Comparison of ENCODE assay signal across 16 mouse cellular contexts in genomic region chr8:120523641-120524040, GRCm38 (mm10).
DNase-seq lines count a peak whose midpoint lies in the region; ATAC-seq lines count a peak whose summit lies in the region.
"Had no signal": no experiment of that assay in that cellular context is flagged by ENCODE, and none has a peak within 500 bp of the region (broad histone marks: within the 10 kb centered on the region; RNA-seq: fewer than 3 reads in every experiment).

No protein-coding gene starts in this region.

- peaks cover 5% of the 10 kb centered on the region; the same call in 1 of the 2 replicates for H3K27me3 ChIP-seq in heart, embryonic 10.5 days (ENCODE audit: insufficient read depth, poor library complexity, severe bottlenecking)
- no peaks in the 10 kb centered on the region for H3K27me3 ChIP-seq in megakaryocyte, embryonic 14.5 days (replicated peaks)
- no peaks in the 10 kb centered on the region for H3K27me3 ChIP-seq in hindbrain, embryonic 13.5 days
- H3K27me3 ChIP-seq in midbrain, embryonic 16.5 days (ENCODE audit: control insufficient read depth, insufficient read depth, low read depth, low read length): no peaks in the 10 kb centered on the region
- H3K27me3 ChIP-seq in kidney, embryonic 15.5 days: 0 out of 2 replicates have a peak, but pooled peaks cover 12% of the 10 kb centered on the region
- H3K27me3 ChIP-seq: limb, embryonic 15.5 days had no signal

- no peak for ATAC-seq in megakaryocyte, adult 5-6 weeks (ENCODE audit: poor library complexity, severe bottlenecking)
- no peak for ATAC-seq in hindbrain, embryonic 13.5 days (ENCODE audit: low FRiP score)
- no peak for ATAC-seq in midbrain, embryonic 16.5 days
- ATAC-seq in kidney, embryonic 15.5 days (replicated peaks; ENCODE audit: low FRiP score): no peak
- no peak for ATAC-seq in frontal cortex, adult (ENCODE audit: low TSS enrichment)

- no peaks in the 10 kb centered on the region for H3K9me3 ChIP-seq in heart, embryonic 10.5 days
- no peaks in the 10 kb centered on the region for H3K9me3 ChIP-seq in megakaryocyte, embryonic 14.5 days
- H3K9me3 ChIP-seq in hindbrain, embryonic 13.5 days: no peaks in the 10 kb centered on the region
- no peaks in the 10 kb centered on the region for H3K9me3 ChIP-seq in midbrain, embryonic 16.5 days (replicated peaks; ENCODE audit: control insufficient read depth, low read length, poor library complexity, severe bottlenecking)
- H3K9me3 ChIP-seq in kidney, embryonic 15.5 days (replicated peaks): no peaks in the 10 kb centered on the region
- H3K9me3 ChIP-seq: G1E; limb, embryonic 15.5 days had no signal

- H3K9ac ChIP-seq in hindbrain, embryonic 13.5 days: 0 out of 2 replicates have a peak overlapping the region, but pooled peaks have one; percentile 35
- H3K9ac ChIP-seq in midbrain, embryonic 16.5 days (ENCODE audit: low read depth, low read length): no peak overlapping the region; the same call in 1 of the 2 replicates
- H3K9ac ChIP-seq in kidney, embryonic 15.5 days: no peak overlapping the region
- H3K9ac ChIP-seq: limb, embryonic 15.5 days had no signal

- H3K27ac ChIP-seq in heart, embryonic 10.5 days: peak overlapping the region; percentile 86
- peak overlapping the region; percentile 65 for H3K27ac ChIP-seq in hindbrain, embryonic 13.5 days
- 0 out of 2 replicates have a peak overlapping the region, but pooled peaks have one; percentile 23 for H3K27ac ChIP-seq in midbrain, embryonic 16.5 days (ENCODE audit: low read length)
- no peak overlapping the region for H3K27ac ChIP-seq in kidney, embryonic 15.5 days
- H3K27ac ChIP-seq: kidney, postnatal 0 days; limb, embryonic 15.5 days had no signal

- H3K4me3 ChIP-seq in heart, embryonic 10.5 days: no peak overlapping the region
- peak overlapping the region; percentile 64 for H3K4me3 ChIP-seq in megakaryocyte, embryonic 14.5 days (replicated peaks)
- H3K4me3 ChIP-seq in hindbrain, embryonic 13.5 days: no peak overlapping the region
- H3K4me3 ChIP-seq in midbrain, embryonic 16.5 days (ENCODE audit: low read depth, low read length): no peak overlapping the region
- H3K4me3 ChIP-seq in kidney, embryonic 15.5 days (replicated peaks): no peak overlapping the region
- H3K4me3 ChIP-seq: limb, embryonic 15.5 days had no signal

- peaks cover 94% of the 10 kb centered on the region for H3K4me1 ChIP-seq in heart, embryonic 10.5 days
- H3K4me1 ChIP-seq in megakaryocyte, embryonic 14.5 days: peaks cover 100% of the 10 kb centered on the region
- peaks cover 98% of the 10 kb centered on the region for H3K4me1 ChIP-seq in hindbrain, embryonic 13.5 days (replicated peaks)
- peaks cover 59% of the 10 kb centered on the region for H3K4me1 ChIP-seq in midbrain, embryonic 16.5 days (ENCODE audit: control insufficient read depth, insufficient read depth, low read length)
- peaks cover 85% of the 10 kb centered on the region for H3K4me1 ChIP-seq in kidney, embryonic 15.5 days

- H3K4me2 ChIP-seq in hindbrain, embryonic 13.5 days: no peak overlapping the region
- no peak overlapping the region for H3K4me2 ChIP-seq in midbrain, embryonic 16.5 days (ENCODE audit: low read length)
- H3K4me2 ChIP-seq in kidney, embryonic 15.5 days: no peak overlapping the region
- H3K4me2 ChIP-seq: limb, embryonic 15.5 days had no signal

- peaks cover 6% of the 10 kb centered on the region; the same call in 1 of the 2 replicates for H3K36me3 ChIP-seq in heart, embryonic 10.5 days
- H3K36me3 ChIP-seq in megakaryocyte, embryonic 14.5 days (replicated peaks; ENCODE audit: low read length): peaks cover 95% of the 10 kb centered on the region
- H3K36me3 ChIP-seq in hindbrain, embryonic 13.5 days: no peaks in the 10 kb centered on the region
- no peaks in the 10 kb centered on the region for H3K36me3 ChIP-seq in midbrain, embryonic 16.5 days (ENCODE audit: control insufficient read depth, insufficient read depth, low read length)
- H3K36me3 ChIP-seq in kidney, embryonic 15.5 days: no peaks in the 10 kb centered on the region
- H3K36me3 ChIP-seq: limb, embryonic 15.5 days had no signal

- intact Hi-C loops in heart, postnatal 36 days (cut with DNase I): no loop called here

- WGBS in heart, embryonic 10.5 days: 64% methylated on average over 7 of the region's 7 CpGs
- WGBS in hindbrain, embryonic 13.5 days: 47% methylated on average over 7 of the region's 7 CpGs
- WGBS in midbrain, embryonic 16.5 days: 59% methylated on average over 7 of the region's 7 CpGs
- 63% methylated on average over 7 of the region's 7 CpGs for WGBS in kidney, embryonic 15.5 days

- DNase-seq in heart, embryonic 10.5 days (ENCODE audit: low spot score): no peak
- no peak for DNase-seq in heart, postnatal 36 days
- DNase-seq: cerebellum, adult 18-20 months; embryo, embryonic 11 days; gastrocnemius, postnatal 14 days; right cerebral cortex, postnatal 4 days; thymus, postnatal 14 days had no signal
